ENCODE assay signal across 20 mouse cellular contexts in the genomic region with DNA sequence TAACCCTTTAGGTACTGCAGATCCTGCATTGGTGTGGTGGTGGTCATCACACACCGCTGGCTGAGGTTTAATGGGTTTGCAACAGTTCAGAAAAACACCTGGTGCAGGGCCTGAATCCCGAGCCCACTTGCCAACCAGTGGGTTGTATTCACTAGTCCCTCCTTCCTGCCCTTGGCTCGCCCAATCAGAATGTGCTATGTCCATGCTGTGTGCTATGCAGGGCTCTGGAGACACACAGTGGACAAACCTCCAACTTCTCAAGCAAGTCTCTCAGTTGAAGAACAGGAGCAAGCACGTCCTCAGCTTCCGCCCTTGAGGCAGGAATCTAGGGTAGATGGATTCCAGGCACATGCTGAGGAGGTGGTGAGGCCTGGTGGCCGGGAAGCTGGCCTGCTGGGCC. TPM values are rescaled to one million over a fixed set of nuclear protein-coding genes. Genes with fewer than 3 reads are reported as not detected.
A peak's percentile ranks its signal among the peaks of the same experiment; 100 is the strongest.
DNase-seq lines count a peak whose midpoint lies in the region; ATAC-seq and TF ChIP-seq lines count a peak whose summit lies in the region.
"Had no signal": no experiment of that assay in that cellular context is flagged by ENCODE, and none has a peak within 500 bp of the region (broad histone marks: within the 10 kb centered on the region; RNA-seq: fewer than 3 reads in every experiment).

No protein-coding gene starts in this region.

- no peak for TF ChIP-seq RAD21 in MEL (IDR thresholded peaks at IDR 0.05; ENCODE audit: low read depth, low read length)

- no peak for TF ChIP-seq EP300 in MEL (IDR thresholded peaks at IDR 0.05; ENCODE audit: low read depth in 1 of 2, low read length in 2 of 2)

- H3K4me3 ChIP-seq in kidney, postnatal 0 days (replicated peaks; ENCODE audit: low read depth, low read length) = no peak overlapping the region
- H3K4me3 ChIP-seq in MEL (ENCODE audit: control insufficient read depth in 1 of 2, insufficient read depth in 1 of 2, low read depth in 2 of 2, low read length in 2 of 2) = no peak overlapping the region
- no peak overlapping the region for H3K4me3 ChIP-seq in intestine, embryonic 16.5 days (ENCODE audit: low read length)
- H3K4me3 ChIP-seq: forebrain, embryonic 10.5 days; heart, embryonic 10.5 days; limb, embryonic 15.5 days; midbrain, embryonic 12.5 days; myocyte had no signal

- peak; percentile 45 for DNase-seq in kidney, postnatal 0 days (ENCODE audit: low spot score)
- no peak for DNase-seq in kidney, adult 18-20 months
- peak; percentile 16 for DNase-seq in lung, postnatal 10 days
- no peak for DNase-seq in lung, adult 18-20 months
- peak; percentile 18 for DNase-seq in MEL (ENCODE audit: low read depth, low spot score)
- no peak for DNase-seq in ovary, postnatal 36 days (ENCODE audit: low spot score)
- DNase-seq: adrenal gland, postnatal 14 days; cerebellum, adult 11 months; cerebellum, postnatal 25 days; heart, postnatal 14 days; kidney, adult 11 months; right cerebral cortex, postnatal 25 days; thymus, adult 18-20 months had no signal

- no peaks in the 10 kb centered on the region for H3K79me2 ChIP-seq in MEL (ENCODE audit: control insufficient read depth, insufficient read depth, low read length, poor library complexity)

- no peak overlapping the region for H3K4me2 ChIP-seq in kidney, postnatal 0 days (ENCODE audit: low read length)
- no peak overlapping the region for H3K4me2 ChIP-seq in intestine, embryonic 16.5 days (ENCODE audit: low read depth, low read length)
- H3K4me2 ChIP-seq: hindbrain, embryonic 14.5 days; limb, embryonic 15.5 days; midbrain, embryonic 12.5 days had no signal

- WGBS in kidney, postnatal 0 days = 69% methylated on average over 6 of the region's 6 CpGs
- 64% methylated on average over 6 of the region's 6 CpGs for WGBS in intestine, embryonic 16.5 days

- peak; percentile 27; the same call in 1 of the 2 replicates for TF ChIP-seq CTCF in kidney, postnatal 0 days (IDR thresholded peaks at IDR 0.05; ENCODE audit: low read depth)
- TF ChIP-seq CTCF in MEL (IDR thresholded peaks at IDR 0.05 in 2 of 3, conservative IDR thresholded peaks at IDR 0.05 in 1 of 3; ENCODE audit: control insufficient read depth in 1 of 3, insufficient read depth in 1 of 3, low read depth in 2 of 3, low read length in 3 of 3, poor library complexity in 1 of 3, severe bottlenecking in 1 of 3) = no peak

- no peak overlapping the region for H3K27ac ChIP-seq in kidney, postnatal 0 days
- no peak overlapping the region for H3K27ac ChIP-seq in MEL (ENCODE audit: control insufficient read depth, low read depth, low read length)
- H3K27ac ChIP-seq in intestine, embryonic 16.5 days (ENCODE audit: low read length) = no peak overlapping the region
- H3K27ac ChIP-seq: forebrain, embryonic 10.5 days; heart, embryonic 10.5 days; hindbrain, embryonic 14.5 days; limb, embryonic 15.5 days; midbrain, embryonic 12.5 days had no signal

- H3K36me3 ChIP-seq in kidney, postnatal 0 days (ENCODE audit: insufficient read depth, low read length) = no peaks in the 10 kb centered on the region
- H3K36me3 ChIP-seq in MEL (ENCODE audit: control insufficient read depth in 1 of 2, insufficient read depth in 2 of 2, low read length in 2 of 2) = no peaks in the 10 kb centered on the region
- no peaks in the 10 kb centered on the region for H3K36me3 ChIP-seq in intestine, embryonic 16.5 days (ENCODE audit: control insufficient read depth, insufficient read depth, low read length)
- H3K36me3 ChIP-seq: forebrain, embryonic 10.5 days; heart, embryonic 10.5 days; limb, embryonic 15.5 days; midbrain, embryonic 12.5 days had no signal

- no peaks in the 10 kb centered on the region for H3K27me3 ChIP-seq in kidney, postnatal 0 days (ENCODE audit: insufficient read depth, low read length)
- H3K27me3 ChIP-seq in MEL (ENCODE audit: control insufficient read depth in 1 of 2, insufficient read depth in 2 of 2, low read length in 2 of 2) = no peaks in the 10 kb centered on the region; a peak in 2 of 4 replicates
- no peaks in the 10 kb centered on the region for H3K27me3 ChIP-seq in intestine, embryonic 16.5 days (replicated peaks; ENCODE audit: control insufficient read depth, insufficient read depth, low read length)
- H3K27me3 ChIP-seq: limb, embryonic 15.5 days; midbrain, embryonic 12.5 days had no signal

- H3K9ac ChIP-seq in kidney, postnatal 0 days (ENCODE audit: low read depth, low read length) = no peak overlapping the region
- H3K9ac ChIP-seq in MEL (ENCODE audit: control insufficient read depth, low read depth, low read length, poor library complexity, severe bottlenecking) = no peak overlapping the region
- no peak overlapping the region for H3K9ac ChIP-seq in intestine, embryonic 16.5 days (ENCODE audit: low read depth, low read length)
- H3K9ac ChIP-seq: hindbrain, embryonic 14.5 days; limb, embryonic 15.5 days; midbrain, embryonic 12.5 days had no signal

- TF ChIP-seq POLR2A in MEL (IDR thresholded peaks at IDR 0.05; ENCODE audit: control insufficient read depth in 1 of 2, insufficient read depth in 1 of 2, low read depth in 1 of 2, low read length in 2 of 2, poor library complexity in 1 of 2) = no peak

- no peak for ATAC-seq in kidney, postnatal 0 days (replicated peaks; ENCODE audit: low FRiP score, low read depth)
- 0 out of 2 replicates have a peak, but pooled peaks have one; percentile 33 for ATAC-seq in intestine, embryonic 16.5 days

- no peaks in the 10 kb centered on the region for H3K4me1 ChIP-seq in kidney, postnatal 0 days (replicated peaks; ENCODE audit: insufficient read depth, low read length)
- no peaks in the 10 kb centered on the region for H3K4me1 ChIP-seq in MEL (ENCODE audit: control insufficient read depth in 1 of 2, insufficient read depth in 2 of 2, low read length in 2 of 2)
- no peaks in the 10 kb centered on the region for H3K4me1 ChIP-seq in intestine, embryonic 16.5 days (ENCODE audit: control insufficient read depth, insufficient read depth, low read length)
- H3K4me1 ChIP-seq: forebrain, embryonic 10.5 days; limb, embryonic 15.5 days; midbrain, embryonic 12.5 days had no signal

- H3K9me3 ChIP-seq in kidney, postnatal 0 days (replicated peaks; ENCODE audit: low read length) = no peaks in the 10 kb centered on the region
- no peaks in the 10 kb centered on the region for H3K9me3 ChIP-seq in MEL (replicated peaks; ENCODE audit: insufficient read depth, low read length)
- H3K9me3 ChIP-seq in intestine, embryonic 16.5 days (ENCODE audit: control insufficient read depth, low read length) = no peaks in the 10 kb centered on the region
- H3K9me3 ChIP-seq: forebrain, embryonic 10.5 days; heart, embryonic 10.5 days; limb, embryonic 15.5 days; midbrain, embryonic 12.5 days had no signal

TF ChIP-seq in MEL, 35 proteins besides CTCF, POLR2A, EP300 and RAD21:
- no peak for TF ChIP-seq MAFK (IDR thresholded peaks at IDR 0.05; ENCODE audit: borderline replicate concordance, low read depth, low read length)
- no peak for TF ChIP-seq JUND (IDR thresholded peaks at IDR 0.05; ENCODE audit: low read depth, low read length)
- TF ChIP-seq GATA1 (IDR thresholded peaks at IDR 0.05; ENCODE audit: low read depth, low read length) = no peak
- TF ChIP-seq KAT2A (conservative IDR thresholded peaks at IDR 0.05; ENCODE audit: low read depth, low read length) = no peak
- no peak for TF ChIP-seq ETS1 (IDR thresholded peaks at IDR 0.05; ENCODE audit: low read depth, low read length)
- TF ChIP-seq RCOR1 (IDR thresholded peaks at IDR 0.05; ENCODE audit: low read depth, low read length) = no peak
- no peak for TF ChIP-seq MAZ (IDR thresholded peaks at IDR 0.05; ENCODE audit: low read depth, low read length)
- no peak for TF ChIP-seq MAX (IDR thresholded peaks at IDR 0.05; ENCODE audit: low read length)
- TF ChIP-seq SMC3 (IDR thresholded peaks at IDR 0.05; ENCODE audit: low read depth, low read length) = no peak
- TF ChIP-seq POLR2AphosphoS5 (IDR thresholded peaks at IDR 0.05; ENCODE audit: borderline replicate concordance, low read depth, low read length) = no peak
- TF ChIP-seq GABPA (IDR thresholded peaks at IDR 0.05; ENCODE audit: low read depth, low read length) = no peak

RNA-seq across cellular contexts. Expression of a gene that starts 50.6 kb away (rescaled TPM):
- polyA plus RNA-seq in kidney, postnatal 0 days (2015; fragmentation: Nextera tagmentation; extraction: Ambion mirVana) = 7.2 and 8.4 TPM in 2 replicates
- total RNA-seq in MEL (2012; rRNA removed) = 0.15 TPM in 1 of 2 replicates, not detected in the other
- under 1 TPM in 1 of 2 experiments, not detected in 1; 0.24 TPM for polyA plus RNA-seq in MEL (2012; ENCODE audit: insufficient read depth in 1 of 2, insufficient read length in 2 of 2, low read depth in 1 of 2, low replicate concordance in 2 of 2, missing spikeins in 1 of 2)
- 4.0 and 4.3 TPM in 2 replicates for polyA plus RNA-seq in intestine, embryonic 16.5 days (2015; fragmentation: Nextera tagmentation; extraction: Ambion mirVana)

RNA-seq across cellular contexts. Expression of a gene that starts 53.3 kb away (rescaled TPM):
- 170 and 171 TPM in 2 replicates for polyA plus RNA-seq in kidney, postnatal 0 days (2015; fragmentation: Nextera tagmentation; extraction: Ambion mirVana)
- 65.1 and 75.0 TPM in 2 replicates for total RNA-seq in MEL (2012; rRNA removed)
- polyA plus RNA-seq in MEL (2012; ENCODE audit: insufficient read depth in 1 of 2, insufficient read length in 2 of 2, low read depth in 1 of 2, low replicate concordance in 2 of 2, missing spikeins in 1 of 2) = 100 to 1,000 TPM in 1 of 2 experiments, not detected in 1; 111 TPM
- polyA plus RNA-seq in intestine, embryonic 16.5 days (2015; fragmentation: Nextera tagmentation; extraction: Ambion mirVana) = 128 and 147 TPM in 2 replicates

RNA-seq across cellular contexts. Expression of a gene that starts 55.6 kb away (rescaled TPM):
- 0.33 and 0.47 TPM in 2 replicates for polyA plus RNA-seq in kidney, postnatal 0 days (2015; fragmentation: Nextera tagmentation; extraction: Ambion mirVana)
- total RNA-seq in MEL (2012; rRNA removed) = 0.12 TPM in 1 of 2 replicates, not detected in the other
- polyA plus RNA-seq in MEL (2012; ENCODE audit: insufficient read depth in 1 of 2, insufficient read length in 2 of 2, low read depth in 1 of 2, low replicate concordance in 2 of 2, missing spikeins in 1 of 2) = under 1 TPM in 1 of 2 experiments, not detected in 1; 0.04 TPM
- polyA plus RNA-seq in intestine, embryonic 16.5 days (2015; fragmentation: Nextera tagmentation; extraction: Ambion mirVana) = 6.1 and 6.6 TPM in 2 replicates
- polyA plus RNA-seq: myocyte had no signal

RNA-seq across cellular contexts. Expression of a gene that starts 59.0 kb away (rescaled TPM):
- polyA plus RNA-seq in kidney, postnatal 0 days (2015; fragmentation: Nextera tagmentation; extraction: Ambion mirVana) = 27.2 and 30.3 TPM in 2 replicates
- 159 and 197 TPM in 2 replicates for total RNA-seq in MEL (2012; rRNA removed)
- 1,000 to 10,000 TPM in 1 of 2 experiments, 100 to 1,000 TPM in 1; 195 to 1,239 TPM for polyA plus RNA-seq in MEL (2012; ENCODE audit: insufficient read depth in 1 of 2, insufficient read length in 2 of 2, low read depth in 1 of 2, low replicate concordance in 2 of 2, missing spikeins in 1 of 2)
- 95.7 and 102 TPM in 2 replicates for polyA plus RNA-seq in intestine, embryonic 16.5 days (2015; fragmentation: Nextera tagmentation; extraction: Ambion mirVana)

Comparison
In these comparisons a context has a peak if more than half of its experiments do, and no peak if none do; other contexts are left out.
1. DNase-seq: peak in kidney, postnatal 0 days (single experiment), lung, postnatal 10 days (single experiment) and MEL (single experiment); none in kidney, adult 18-20 months (single experiment), lung, adult 18-20 months (0 of 2) and ovary, postnatal 36 days (single experiment).